Mouse (Mus musculus) adrenal gland, postnatal 36 days (tissue): ENCODE data around the gene Btbd7. TPM values are rescaled to one million over a fixed set of nuclear protein-coding genes. Genes with fewer than 3 reads are reported as not detected.
A peak's percentile ranks its signal among the peaks of the same experiment; 100 is the strongest.

Source experiments
- DNase-seq, 2 experiments: peaks; one replicate each; pipeline ENCODE4 v3.0.0; 2021; ENCODE audit warnings: mixed read lengths in 1 of 2
- total RNA-seq, 2 experiments: library from RNA; stranded (reverse); gene quantifications; 2 replicates each; pipeline ENCODE4 v1.2.3; 2021

Btbd7 gene
- total RNA-seq, 2 experiments from 2014 or later, result 45.8 to 55.9 TPM

DNA sequence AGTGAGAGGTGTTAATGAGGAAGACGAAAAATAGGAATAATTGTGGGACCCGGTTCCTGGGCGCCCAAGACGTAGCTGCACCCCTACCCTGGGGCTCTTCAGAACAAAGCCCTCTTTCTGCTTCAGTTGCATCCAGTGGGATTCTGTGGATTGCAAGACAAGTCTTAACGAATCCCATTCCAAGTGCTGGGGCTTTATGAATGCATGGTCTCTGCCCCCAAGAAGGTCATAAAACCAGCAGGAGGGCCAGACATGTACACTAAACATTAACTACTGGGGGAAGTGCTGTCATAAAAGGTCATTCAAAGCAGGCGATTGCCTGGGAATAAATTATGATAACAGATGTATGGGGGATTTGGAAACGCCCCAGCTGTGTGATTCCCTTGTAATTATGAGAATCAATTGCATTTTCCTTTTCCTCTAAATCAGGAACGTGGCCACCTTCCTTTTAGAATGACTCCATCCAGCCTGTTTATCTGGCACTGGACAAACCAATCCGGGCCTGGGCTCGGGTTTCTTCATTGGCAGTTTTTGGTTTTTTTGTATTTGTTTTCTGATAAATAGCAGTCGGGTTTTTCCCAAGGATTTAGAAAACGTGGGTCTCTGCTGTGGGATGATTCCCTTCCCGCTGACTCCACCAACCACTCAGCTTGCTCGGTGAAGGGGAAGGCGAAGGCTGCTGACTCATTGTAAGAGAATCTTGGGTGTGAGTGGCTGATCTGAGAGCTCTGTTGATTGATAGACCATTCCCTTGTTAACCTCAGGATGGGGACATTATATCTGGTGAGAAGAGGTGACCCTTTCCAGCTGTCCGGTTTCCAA lies 147.3 kb downstream of the Btbd7 start:
- peak; percentile 56 to 64 for DNase-seq

Other genes with a start within 250 kb of the Btbd7 start
- 100 to 1,000 TPM in 1 of 2 experiments, 10 to 100 TPM in 1; 45.7 to 114 TPM for gene Itpk1, start 173.5 kb downstream of the Btbd7 start, total RNA-seq
- 10 to 100 TPM in 1 of 2 experiments, 1 to 10 TPM in 1; 7.7 to 15.3 TPM for gene Moap1, start 134.8 kb downstream of the Btbd7 start, total RNA-seq
- gene Tmem251, start 134.7 kb downstream of the Btbd7 start, total RNA-seq, result 10 to 100 TPM in 1 of 2 experiments, 1 to 10 TPM in 1; 7.0 to 10.8 TPM
- not detected for gene Gm28051, start 120.7 kb downstream of the Btbd7 start, total RNA-seq
- 10 to 100 TPM; 15.5 to 15.8 TPM for gene Gon7, start 120.7 kb downstream of the Btbd7 start, total RNA-seq
- gene Ubr7, start 120.5 kb downstream of the Btbd7 start, total RNA-seq, result 10 to 100 TPM; 34.7 to 35.7 TPM
- 1 to 10 TPM; 6.6 to 8.2 TPM for gene Gm20604, start 119.8 kb downstream of the Btbd7 start, total RNA-seq
- gene Cox8c, start 20.8 kb upstream of the Btbd7 start, total RNA-seq, result not detected
- 1 to 10 TPM; 6.2 TPM for gene Unc79, start 70.4 kb upstream of the Btbd7 start, total RNA-seq